8 mouse cellular contexts compared by ENCODE assay signal in the genomic region with DNA sequence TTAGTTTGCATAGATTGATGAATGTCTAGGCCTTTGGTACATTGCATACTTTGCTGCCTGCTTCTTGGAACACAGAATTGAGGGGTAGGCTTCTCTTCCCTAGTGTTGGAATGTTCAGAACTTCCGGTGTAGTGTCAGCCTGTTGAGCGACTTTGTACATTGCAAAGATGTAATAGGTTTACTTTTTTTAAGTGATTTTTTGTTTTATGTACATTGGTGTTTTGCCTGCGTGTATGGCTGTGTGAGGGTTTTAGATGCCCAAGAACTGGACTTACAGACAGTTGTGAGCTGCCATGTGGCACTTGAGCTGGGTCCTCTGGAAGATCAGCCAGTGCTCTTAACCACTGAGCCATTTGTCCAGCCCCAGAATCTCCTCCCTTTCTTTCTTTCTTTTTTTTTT. TPM values are rescaled to one million over a fixed set of nuclear protein-coding genes. Genes with fewer than 3 reads are reported as not detected.
DNase-seq lines count a peak whose midpoint lies in the region; ATAC-seq and TF ChIP-seq lines count a peak whose summit lies in the region.

No protein-coding gene starts in this region.

- no peak overlapping the region for H3K9ac ChIP-seq in kidney, embryonic 15.5 days

- H3K27me3 ChIP-seq in kidney, embryonic 15.5 days: no peaks in the 10 kb centered on the region
- no peaks in the 10 kb centered on the region for H3K27me3 ChIP-seq in myocyte (ENCODE audit: control insufficient read depth, insufficient read depth, insufficient read length)

- no peak for TF ChIP-seq POLR2A in myocyte (IDR thresholded peaks at IDR 0.05; ENCODE audit: insufficient read length, low read depth)

- no peak for ATAC-seq in kidney, embryonic 15.5 days (replicated peaks; ENCODE audit: low FRiP score)

- H3K4me1 ChIP-seq in kidney, embryonic 15.5 days: peaks cover 17% of the 10 kb centered on the region
- peaks cover 13% of the 10 kb centered on the region for H3K4me1 ChIP-seq in brown adipose tissue, adult 24 weeks (ENCODE audit: control insufficient read depth, insufficient read depth, insufficient read length, low read length)

- H3K79me2 ChIP-seq in myocyte (ENCODE audit: control insufficient read depth, insufficient read depth): peaks cover 59% of the 10 kb centered on the region

- peak overlapping the region; percentile 69 for H3K4me2 ChIP-seq in kidney, embryonic 15.5 days
- H3K4me2 ChIP-seq in myocyte (ENCODE audit: low read depth): peak overlapping the region; percentile 87

- DNase-seq in kidney, adult 8-10 months: no peak
- peak; percentile 40 for DNase-seq in induced T-regulatory cell, adult 2 months (ENCODE audit: low read depth)
- no peak for DNase-seq in left cerebral cortex, adult 18-20 months (ENCODE audit: low spot score in 2 of 2)
- no peak for DNase-seq in adrenal gland, postnatal 4 days (ENCODE audit: low spot score in 2 of 2)
- no peak for DNase-seq in spleen, adult 18-20 months

- H3K4me3 ChIP-seq in kidney, embryonic 15.5 days (replicated peaks): peak overlapping the region; percentile 90
- H3K4me3 ChIP-seq in brown adipose tissue, adult 24 weeks (ENCODE audit: insufficient read depth, low read depth, low read length): peak overlapping the region; percentile 43
- peak overlapping the region; percentile 55 for H3K4me3 ChIP-seq in myocyte

- H3K9me3 ChIP-seq in kidney, embryonic 15.5 days (replicated peaks): no peaks in the 10 kb centered on the region

- 20% methylated on average over 3 of the region's 3 CpGs for WGBS in kidney, embryonic 15.5 days

- H3K27ac ChIP-seq in kidney, embryonic 15.5 days: peak overlapping the region; percentile 99
- H3K27ac ChIP-seq in brown adipose tissue, adult 24 weeks (replicated peaks; ENCODE audit: low read depth, low read length): no peak overlapping the region

- H3ac ChIP-seq in myocyte (ENCODE audit: control insufficient read depth, insufficient read length): no peak overlapping the region

- peaks cover 30% of the 10 kb centered on the region for H3K36me3 ChIP-seq in kidney, embryonic 15.5 days
- H3K36me3 ChIP-seq in myocyte (ENCODE audit: control insufficient read depth, insufficient read depth): peaks cover 18% of the 10 kb centered on the region

TF ChIP-seq in myocyte, 11 proteins besides CTCF, POLR2A, EP300 and RAD21:
- no peak for TF ChIP-seq MYOG (IDR thresholded peaks at IDR 0.05; ENCODE audit: control insufficient read depth in 1 of 3, insufficient read depth in 1 of 3, insufficient read length in 2 of 3, low read depth in 2 of 3)
- TF ChIP-seq USF1 (IDR thresholded peaks at IDR 0.05; ENCODE audit: low read depth): no peak
- no peak for TF ChIP-seq MYOD1 (IDR thresholded peaks at IDR 0.05; ENCODE audit: control insufficient read depth in 1 of 3, insufficient read length in 2 of 3, low read depth in 2 of 3)
- TF ChIP-seq TCF12 (IDR thresholded peaks at IDR 0.05; ENCODE audit: insufficient read depth, poor library complexity, severe bottlenecking): no peak
- TF ChIP-seq CEBPB (IDR thresholded peaks at IDR 0.05; ENCODE audit: insufficient read depth, poor library complexity, severe bottlenecking): no peak
- no peak for TF ChIP-seq E2F4 (IDR thresholded peaks at IDR 0.05; ENCODE audit: insufficient read depth)
- no peak for TF ChIP-seq REST (IDR thresholded peaks at IDR 0.05; ENCODE audit: insufficient read depth, insufficient read length)

RNA-seq across cellular contexts. Expression of gene Ino80d, which starts 1.1 kb away (rescaled TPM):
- 12.1 and 12.9 TPM in 2 replicates for polyA plus RNA-seq in kidney, embryonic 15.5 days (2015; fragmentation: Nextera tagmentation; extraction: Ambion mirVana)
- 3.7 and 5.2 TPM in 2 replicates for polyA plus RNA-seq in brown adipose tissue, adult 24 weeks (2012; ENCODE audit: insufficient read depth, insufficient read length, missing spikeins)
- 1.7 TPM for polyA plus RNA-seq in myocyte (2012; fragmentation: generic; extraction: Trizol)
- total RNA-seq in left cerebral cortex, adult 18-20 months (2021): 10 to 100 TPM; 28.6 to 28.7 TPM
- 10 to 100 TPM; 37.4 to 40.0 TPM for total RNA-seq in adrenal gland, postnatal 4 days (2021)
